Mouse (Mus musculus) pancreas, adult 10 weeks (tissue): ENCODE results near the gene Unc45b. TPM values are rescaled to one million over a fixed set of nuclear protein-coding genes. Genes with fewer than 3 reads are reported as not detected.

Experiments
- polyA plus RNA-seq: library from polyadenylated mRNA; stranded (reverse); fragments of 350-450 nt; fragmentation: Illumina TruSeq; extraction: RNeasy Lipid Tissue Mini Kit (QIAGEN cat#74804); gene quantifications from one replicate; pipeline ENCODE4 v1.2.3, GENCODE M21; 2015; ENCODE audit warnings: low read depth, low replicate concordance; ENCODE audit not compliant: insufficient read depth

Gene Unc45b
- polyA plus RNA-seq, result 11.1 TPM

GRCm38 (mm10) chr11:82910250-82910649 is at the start of gene Unc45b:
Unc45b (plus strand) TSS chr11:82910550.

GRCm38 (mm10) chr11:82871031-82871446 is 39.3 kb upstream of the Unc45b start, which contains the start of gene Rffl:
Rffl (minus strand) TSS chr11:82871210.

GRCm38 (mm10) chr11:82890342-82890762 is 20.0 kb upstream of the Unc45b start, which contains the start of gene Rad51d:
Rad51d (minus strand) TSS chr11:82890614.

GRCm38 (mm10) chr11:82891936-82892335 is 18.4 kb upstream of the Unc45b start, which contains the start of gene Fndc8:
Fndc8 (plus strand) TSS chr11:82892124.

GRCm38 (mm10) chr11:82907651-82908607 is 2.4 kb upstream of the Unc45b start, which contains the start of gene Nle1:
Nle1 (minus strand) TSS chr11:82908411.

GRCm38 (mm10) chr11:82950736-82951481 is 40.6 kb downstream of the Unc45b start, which contains the start of gene Slfn5:
Slfn5 (plus strand) TSS chr11:82951349.

GRCm38 (mm10) chr11:82991469-82992166 is 81.3 kb downstream of the Unc45b start, which contains the start of gene Slfn9:
Slfn9 (minus strand) TSS chr11:82991830.

Other genes starting within 250 kb of the Unc45b start
- gene Cct6b, start 146.2 kb upstream of the Unc45b start, polyA plus RNA-seq, result not detected
- 4.4 TPM for gene Zfp830, start 146.2 kb upstream of the Unc45b start, polyA plus RNA-seq
- gene Lig3, start 129.4 kb upstream of the Unc45b start, polyA plus RNA-seq, result 6.9 TPM
- gene Rffl, start 39.3 kb upstream of the Unc45b start, polyA plus RNA-seq, result 3.0 TPM
- gene Rad51d, start 19.9 kb upstream of the Unc45b start, polyA plus RNA-seq, result 3.5 TPM
- gene Fndc8, start 18.4 kb upstream of the Unc45b start, polyA plus RNA-seq, result not detected
- gene Nle1, start 2.1 kb upstream of the Unc45b start, polyA plus RNA-seq, result 17.3 TPM
- gene Slfn5, start 40.8 kb downstream of the Unc45b start, polyA plus RNA-seq, result 18.1 TPM
- 0.41 TPM for gene Slfn9, start 81.3 kb downstream of the Unc45b start, polyA plus RNA-seq
- gene Slfn8, start 110.3 kb downstream of the Unc45b start, polyA plus RNA-seq, result 0.81 TPM
- 6.3 TPM for gene Slfn2, start 154.6 kb downstream of the Unc45b start, polyA plus RNA-seq
- gene Slfn1, start 206.3 kb downstream of the Unc45b start, polyA plus RNA-seq, result not detected